Mouse (Mus musculus) forebrain, embryonic 15.5 days (tissue): Measurements from ENCODE around the gene Itga2b. TPM values are rescaled to one million over a fixed set of nuclear protein-coding genes. Genes with fewer than 3 reads are reported as not detected.

Source experiments
- ATAC-seq: fragments of 200-750 bp; cut with Nextera tagmentation; replicated peaks from 2 replicates; pipeline ENCODE4 v1.8.0; 2017; ENCODE audit warnings: mild to moderate bottlenecking, moderate TSS enrichment, moderate library complexity
- H3K27ac ChIP-seq: fragments of 300-500 bp; sonication (generic); replicated peaks from 2 replicates; pipeline ENCODE4 v1.5.1; 2015; ENCODE audit warnings: mild to moderate bottlenecking, inconsistent platforms
- H3K27me3 ChIP-seq: fragments of 300-500 bp; sonication (generic); 2 replicates; pipeline ENCODE4 v1.6.1; 2015; ENCODE audit warnings: inconsistent platforms
- H3K36me3 ChIP-seq: fragments of 300-500 bp; sonication (generic); 2 replicates; pipeline ENCODE4 v1.6.1; 2015; ENCODE audit warnings: mild to moderate bottlenecking, inconsistent platforms
- H3K4me1 ChIP-seq: fragments of 300-500 bp; sonication (generic); 2 replicates; pipeline ENCODE4 v1.6.1; 2015; ENCODE audit warnings: inconsistent platforms
- H3K4me2 ChIP-seq: fragments of 300-500 bp; sonication (generic); replicated peaks from 2 replicates; pipeline ENCODE4 v1.6.1; 2015; ENCODE audit warnings: mild to moderate bottlenecking, inconsistent platforms
- H3K4me3 ChIP-seq: fragments of 300-500 bp; sonication (generic); 2 replicates; pipeline ENCODE4 v1.5.1; 2015; ENCODE audit warnings: mild to moderate bottlenecking, inconsistent platforms
- H3K9ac ChIP-seq: fragments of 300-500 bp; sonication (generic); replicated peaks from 2 replicates; pipeline ENCODE4 v1.6.1; 2015; ENCODE audit warnings: mild to moderate bottlenecking, inconsistent platforms
- H3K9me3 ChIP-seq: fragments of 300-500 bp; sonication (generic); 2 replicates; pipeline ENCODE4 v1.6.1; 2016; ENCODE audit warnings: inconsistent platforms
- WGBS: fragments of 180-500 bp; shearing (Covaris S2); methylation state at CpG from one replicate; pipeline ENCODE4 v1.1.7; 2015; ENCODE audit warnings: mixed read lengths; 5-methylcytosine and 5-hydroxymethylcytosine counted together
- polyA plus RNA-seq: library from polyadenylated mRNA; unstranded; fragments of >200 nt; fragmentation: Nextera tagmentation; extraction: Ambion mirVana; gene quantifications from 2 replicates; pipeline ENCODE4 v1.2.1, GENCODE M21; 2015

The Itga2b gene
- 4.0 and 4.7 TPM in 2 replicates for polyA plus RNA-seq

DNA sequence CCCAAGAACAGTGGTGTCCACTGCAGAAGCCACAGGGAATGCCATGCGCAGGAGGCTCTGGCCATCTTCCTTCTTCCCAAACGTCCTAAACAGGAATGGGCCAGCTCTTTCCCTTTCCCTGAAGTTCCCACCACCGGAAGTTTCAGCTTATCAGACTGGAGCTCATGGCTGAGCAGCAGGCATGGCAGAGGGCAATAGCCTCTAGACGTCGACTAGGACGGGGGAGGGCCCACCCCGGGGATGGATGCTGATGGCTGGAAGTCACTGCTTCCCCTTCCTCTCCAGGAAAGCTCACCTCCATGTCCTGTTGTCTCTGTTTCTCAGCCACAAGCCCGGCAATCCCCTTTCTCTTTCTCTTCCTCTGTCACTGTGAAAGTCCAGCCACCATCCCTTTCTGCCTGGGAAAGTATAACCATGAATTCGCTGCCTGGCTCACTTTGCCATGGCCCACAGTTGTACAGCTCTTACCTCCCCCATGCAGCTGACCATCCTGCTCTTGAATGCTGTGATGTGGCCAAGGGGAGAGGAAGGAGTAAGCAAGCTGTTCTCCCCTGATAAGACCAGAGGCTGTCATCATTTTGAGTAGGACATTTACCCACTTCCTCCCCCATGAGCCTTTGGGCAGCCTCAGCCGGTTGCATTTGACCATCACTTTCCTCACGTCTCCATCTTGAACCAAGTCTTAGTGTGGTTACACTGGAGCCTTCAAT lies at the start of gene Itga2b:
Gene Itga2b (minus strand): TSS at position 475 of the 710 bp plus-strand sequence.
- Histone ChIP-seq H3K27ac (no peak within 1 kb of the TSS), H3K4me3 (no peak within 1 kb of the TSS), H3K4me1 (peaks cover 22% of the 10 kb centered on the region), H3K36me3 (0 out of 2 replicates have a peak, but pooled peaks cover 2% of the 10 kb centered on the region), H3K9me3 (no peaks in the 10 kb centered on the region), H3K27me3 (no peaks in the 10 kb centered on the region), H3K9ac (no peak within 1 kb of the TSS), H3K4me2 (no peak within 1 kb of the TSS)
- ATAC-seq = no peak
- WGBS = 68% methylated on average over 11 of the region's 11 CpGs

DNA sequence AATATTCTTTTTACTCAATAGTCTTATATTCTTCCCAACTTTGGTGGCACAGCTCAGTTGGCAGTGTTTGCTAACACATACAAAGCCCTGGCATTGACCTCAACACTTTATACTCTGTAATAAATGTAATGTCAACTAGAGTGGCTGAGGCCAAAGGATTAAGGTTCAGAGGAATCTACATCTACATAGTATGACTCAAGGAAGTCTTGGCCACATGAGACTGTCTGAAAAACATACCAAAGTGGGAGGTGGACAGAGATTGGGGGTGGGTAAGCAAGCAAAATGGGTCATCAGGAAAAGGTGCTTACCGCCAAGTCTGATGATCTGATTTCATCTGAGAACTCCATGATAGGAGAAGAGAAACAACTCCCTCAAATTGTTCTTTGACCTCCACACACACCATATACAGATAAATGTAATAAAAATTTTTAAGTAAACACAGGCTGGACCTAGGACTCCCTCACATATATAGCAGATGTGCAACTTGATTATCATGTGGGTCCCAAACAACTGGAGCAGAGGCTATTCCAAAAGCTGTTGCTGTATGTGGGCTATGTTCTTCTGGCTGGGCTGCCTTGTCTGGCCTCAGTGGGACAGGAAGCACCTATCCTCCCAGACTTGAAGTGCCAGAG lies 45.0 kb upstream of the Itga2b start:
- Histone ChIP-seq H3K27ac (no peak overlapping the region), H3K9ac (no peak overlapping the region), H3K9me3 (no peaks in the 10 kb centered on the region), H3K36me3 (peaks cover 12% of the 10 kb centered on the region), H3K4me3 (no peak overlapping the region), H3K27me3 (no peaks in the 10 kb centered on the region), H3K4me1 (no peaks in the 10 kb centered on the region), H3K4me2 (no peak overlapping the region)
- 93% methylated on average over 1 of the region's 1 CpGs for WGBS
- no peak for ATAC-seq

DNA sequence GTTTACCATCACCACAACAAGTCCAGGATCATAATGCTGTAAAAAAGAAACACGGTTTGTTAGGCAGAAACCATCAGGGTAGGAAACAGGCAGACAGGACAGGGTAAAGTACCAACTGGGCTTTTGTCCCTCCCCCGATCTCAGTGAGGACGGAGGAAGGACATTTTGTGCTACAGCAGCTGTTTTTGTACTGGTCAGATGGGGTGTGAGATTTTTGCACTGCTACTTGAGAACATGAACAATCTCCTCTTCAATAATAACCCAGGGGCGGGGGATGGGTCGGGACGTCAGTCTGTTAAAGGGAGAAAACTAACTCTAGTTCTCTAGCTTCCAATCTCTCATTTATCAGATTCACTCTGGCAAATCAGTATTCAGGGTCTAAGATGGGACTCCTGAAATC lies 40.3 kb upstream of the Itga2b start:
- H3K4me3 ChIP-seq = no peak overlapping the region
- H3K4me1 ChIP-seq = no peaks in the 10 kb centered on the region
- no peaks in the 10 kb centered on the region for H3K9me3 ChIP-seq
- no peak for ATAC-seq
- peaks cover 12% of the 10 kb centered on the region for H3K36me3 ChIP-seq
- H3K9ac ChIP-seq = no peak overlapping the region
- WGBS = 58% methylated on average over 6 of the region's 6 CpGs
- H3K4me2 ChIP-seq = no peak overlapping the region
- H3K27ac ChIP-seq = no peak overlapping the region
- no peaks in the 10 kb centered on the region for H3K27me3 ChIP-seq

DNA sequence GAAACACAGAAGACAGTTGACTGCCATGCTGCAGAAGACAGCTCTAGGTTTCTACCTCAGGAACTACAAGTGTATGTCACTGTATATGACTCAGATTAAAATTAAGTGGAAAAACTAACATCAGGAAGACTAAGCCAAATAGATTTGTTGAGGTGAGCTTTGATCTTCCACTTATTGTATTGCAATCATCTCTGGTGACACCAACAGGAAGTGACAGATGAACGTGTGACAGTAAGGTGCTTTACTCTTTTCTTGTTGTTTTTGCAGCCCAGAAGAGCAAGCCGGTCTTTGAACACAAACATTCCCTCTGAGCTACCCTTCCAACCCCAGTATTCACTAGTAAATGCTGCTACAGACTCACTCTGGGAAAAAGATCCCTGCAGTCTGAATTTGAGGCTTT lies 26.8 kb upstream of the Itga2b start:
- Histone ChIP-seq H3K9ac (no peak overlapping the region), H3K4me1 (no peaks in the 10 kb centered on the region), H3K4me2 (no peak overlapping the region), H3K27ac (no peak overlapping the region), H3K27me3 (no peaks in the 10 kb centered on the region), H3K9me3 (no peaks in the 10 kb centered on the region), H3K36me3 (peaks cover 46% of the 10 kb centered on the region), H3K4me3 (no peak overlapping the region)
- 89% methylated on average over 2 of the region's 2 CpGs for WGBS
- no peak for ATAC-seq

DNA sequence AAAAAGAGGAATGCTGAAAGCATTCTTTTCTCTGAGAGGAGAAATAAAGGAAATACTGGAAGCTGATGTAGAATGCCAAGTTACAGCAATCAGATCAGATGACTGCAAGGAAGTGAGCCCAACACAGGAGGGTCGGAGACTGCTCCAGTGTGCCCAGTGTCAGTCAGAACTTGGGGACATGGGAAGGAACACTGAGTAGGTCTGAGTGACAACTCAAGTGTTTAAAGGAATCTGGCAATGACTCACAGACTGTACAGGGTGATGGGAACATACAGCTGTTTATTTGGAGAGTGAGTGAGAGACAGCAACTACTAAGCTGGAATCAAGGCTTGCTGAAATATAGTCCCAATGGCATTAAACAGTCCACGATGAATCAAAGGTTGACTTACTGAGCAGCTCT lies 26.3 kb upstream of the Itga2b start:
- Histone ChIP-seq H3K27ac (no peak overlapping the region), H3K4me3 (no peak overlapping the region), H3K4me2 (no peak overlapping the region), H3K9me3 (no peaks in the 10 kb centered on the region), H3K36me3 (peaks cover 45% of the 10 kb centered on the region), H3K4me1 (no peaks in the 10 kb centered on the region), H3K27me3 (no peaks in the 10 kb centered on the region), H3K9ac (no peak overlapping the region)
- WGBS = 89% methylated on average over 2 of the region's 2 CpGs
- ATAC-seq = no peak

DNA sequence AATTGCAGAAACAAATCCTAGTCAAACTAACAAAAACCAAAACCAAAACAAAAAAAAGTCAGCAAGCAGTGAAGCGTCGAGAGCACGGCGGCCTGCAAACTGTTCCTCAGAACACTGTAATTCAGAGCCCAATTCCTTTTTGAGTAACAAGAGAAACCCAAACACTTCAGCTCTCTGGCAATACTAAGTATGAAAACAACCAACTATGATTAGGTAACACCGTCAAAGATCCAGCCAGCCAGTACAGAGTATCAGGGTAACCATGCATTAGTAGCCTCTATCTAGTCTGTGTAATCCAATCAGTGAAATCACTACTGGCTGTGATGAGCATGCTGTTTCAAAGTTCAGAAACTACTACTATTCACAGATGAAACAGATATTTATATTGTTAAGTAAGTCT lies 25.8 kb upstream of the Itga2b start:
- H3K9ac ChIP-seq = no peak overlapping the region
- H3K27ac ChIP-seq = no peak overlapping the region
- ATAC-seq = no peak
- WGBS = 97% methylated on average over 5 of the region's 5 CpGs
- H3K36me3 ChIP-seq = peaks cover 43% of the 10 kb centered on the region
- H3K4me3 ChIP-seq = no peak overlapping the region
- H3K4me2 ChIP-seq = no peak overlapping the region
- H3K4me1 ChIP-seq = no peaks in the 10 kb centered on the region
- H3K9me3 ChIP-seq = no peaks in the 10 kb centered on the region
- H3K27me3 ChIP-seq = no peaks in the 10 kb centered on the region

DNA sequence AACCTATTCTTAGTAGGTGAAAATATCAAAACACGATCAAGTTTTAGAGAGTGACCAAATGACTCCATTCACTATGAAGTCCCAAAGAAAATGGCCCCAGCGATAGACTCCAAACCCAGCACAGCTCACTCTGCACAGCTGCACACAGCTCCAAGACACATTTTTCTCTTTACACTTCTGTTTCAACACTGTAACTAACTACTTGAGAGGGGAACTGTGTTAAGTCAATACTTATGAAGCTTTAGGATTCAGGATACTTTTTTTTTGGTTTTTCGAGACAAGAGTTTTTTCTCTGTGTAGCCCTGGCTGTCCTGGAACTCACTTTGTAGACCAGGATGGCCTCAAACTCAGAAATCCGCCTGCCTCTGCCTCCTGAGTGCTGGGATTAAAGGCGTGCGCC lies 25.2 kb upstream of the Itga2b start:
- ATAC-seq = no peak
- Histone ChIP-seq H3K9ac (no peak overlapping the region), H3K4me1 (no peaks in the 10 kb centered on the region), H3K27me3 (no peaks in the 10 kb centered on the region), H3K4me3 (no peak overlapping the region), H3K27ac (no peak overlapping the region), H3K36me3 (peaks cover 40% of the 10 kb centered on the region), H3K4me2 (no peak overlapping the region), H3K9me3 (no peaks in the 10 kb centered on the region)
- WGBS = 95% methylated on average over 6 of the region's 6 CpGs

DNA sequence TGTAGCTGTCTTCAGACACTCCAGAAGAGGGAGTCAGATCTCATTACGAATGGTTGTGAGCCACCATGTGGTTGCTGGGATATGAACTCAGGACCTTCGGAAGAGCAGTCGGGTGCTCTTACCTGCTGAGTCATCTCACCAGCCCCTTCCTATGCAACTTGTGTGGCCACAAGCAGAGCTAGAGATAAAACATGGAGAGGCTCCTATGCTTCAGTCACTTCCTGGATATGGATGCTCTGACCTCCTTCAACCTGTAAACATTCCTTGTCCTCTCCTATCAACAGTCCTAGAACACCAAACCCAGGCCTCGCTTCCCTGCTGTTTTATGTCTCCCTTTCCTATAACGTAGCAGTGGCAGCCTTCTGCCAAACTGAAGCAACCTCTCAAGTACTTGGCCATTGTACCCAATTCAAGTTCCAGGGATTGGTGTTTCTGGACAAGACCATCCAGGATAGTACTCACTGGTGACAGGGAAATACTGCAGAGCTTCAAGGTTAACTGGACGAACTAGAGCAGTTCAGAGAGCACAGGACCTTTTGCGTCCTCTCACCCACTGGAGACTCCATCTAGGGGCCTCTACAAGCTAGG lies 24.2 kb upstream of the Itga2b start:
- Histone ChIP-seq H3K4me2 (no peak overlapping the region), H3K36me3 (peaks cover 31% of the 10 kb centered on the region), H3K9ac (no peak overlapping the region), H3K27me3 (no peaks in the 10 kb centered on the region), H3K9me3 (no peaks in the 10 kb centered on the region), H3K27ac (no peak overlapping the region), H3K4me1 (no peaks in the 10 kb centered on the region), H3K4me3 (no peak overlapping the region)
- 89% methylated on average over 7 of the region's 7 CpGs for WGBS
- no peak for ATAC-seq

DNA sequence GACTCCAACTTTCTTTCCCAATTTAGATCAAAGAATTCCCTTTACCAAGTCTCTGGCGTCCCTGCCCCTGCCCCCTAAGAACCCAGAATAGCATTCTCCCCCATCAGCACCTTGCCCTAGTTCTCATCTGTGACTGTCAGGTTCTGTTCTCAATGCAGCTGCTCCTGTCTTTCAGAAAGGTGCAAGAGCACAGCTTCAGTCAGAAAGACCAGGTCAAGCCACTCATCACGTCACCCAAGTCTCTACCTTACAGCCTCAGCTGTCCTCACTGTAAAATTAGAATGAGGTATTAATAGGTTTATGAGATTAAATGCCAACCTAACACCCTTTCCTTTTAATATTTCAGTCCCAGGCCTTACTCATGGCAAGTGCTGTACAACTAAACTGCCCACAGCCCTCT lies 23.3 kb upstream of the Itga2b start:
- H3K9me3 ChIP-seq = no peaks in the 10 kb centered on the region
- 88% methylated on average over 2 of the region's 2 CpGs for WGBS
- H3K4me3 ChIP-seq = no peak overlapping the region
- no peak overlapping the region for H3K27ac ChIP-seq
- H3K4me2 ChIP-seq = no peak overlapping the region
- H3K27me3 ChIP-seq = no peaks in the 10 kb centered on the region
- ATAC-seq = no peak
- H3K36me3 ChIP-seq = peaks cover 23% of the 10 kb centered on the region
- H3K4me1 ChIP-seq = no peaks in the 10 kb centered on the region
- H3K9ac ChIP-seq = no peak overlapping the region

DNA sequence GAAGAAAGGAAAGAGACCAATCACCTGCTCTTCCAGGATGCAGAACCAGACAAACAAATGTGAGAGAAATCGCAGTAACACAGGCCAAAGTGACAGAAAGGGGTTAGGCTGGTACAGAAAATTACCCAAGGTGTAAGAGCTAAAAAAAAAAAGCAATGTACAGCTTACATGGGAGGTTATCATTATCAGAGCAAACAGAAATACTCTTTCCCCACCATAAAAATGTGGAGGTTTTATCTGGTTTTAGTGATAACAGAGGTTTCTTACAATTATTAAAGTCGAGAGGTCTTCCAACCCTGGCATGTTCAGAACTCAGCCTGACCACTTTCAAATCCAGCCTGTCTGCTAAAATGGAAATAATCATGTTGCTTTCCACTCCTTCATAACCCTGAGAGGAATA lies 18.0 kb upstream of the Itga2b start:
- no peak overlapping the region for H3K9ac ChIP-seq
- H3K36me3 ChIP-seq = peaks cover 32% of the 10 kb centered on the region

DNA sequence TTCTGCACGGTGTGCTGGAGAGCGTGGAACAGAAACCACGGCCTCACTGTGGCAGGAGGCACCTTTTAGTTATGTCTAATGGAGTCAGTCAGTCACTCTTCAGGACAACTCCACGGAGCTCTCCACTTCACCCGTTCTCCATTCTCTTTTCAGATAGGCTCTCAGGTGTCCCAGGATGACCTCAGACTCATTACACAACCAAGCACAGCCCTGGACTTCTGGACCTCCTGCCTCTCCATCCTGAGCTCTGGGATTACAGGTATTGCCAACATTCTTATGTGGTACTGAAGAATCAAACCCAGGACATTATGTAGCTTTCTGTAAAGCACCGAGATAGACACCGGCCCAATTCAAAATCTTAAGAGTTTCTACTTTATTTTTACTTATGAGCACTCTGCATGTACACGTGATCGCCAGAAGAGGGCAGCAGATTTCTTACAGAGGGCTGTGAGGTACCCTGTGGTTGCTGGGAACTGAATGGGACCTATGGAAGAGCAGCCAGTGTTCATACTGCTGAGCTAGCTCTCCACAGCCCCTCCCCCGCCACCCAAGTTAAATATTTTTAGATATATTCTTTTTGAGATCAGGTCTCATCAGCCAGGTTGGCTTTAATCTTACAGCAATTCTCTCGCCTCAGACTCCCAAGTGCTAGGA lies 16.9 kb upstream of the Itga2b start:
- Histone ChIP-seq H3K9me3 (no peaks in the 10 kb centered on the region), H3K4me3 (no peak overlapping the region), H3K27ac (no peak overlapping the region), H3K27me3 (no peaks in the 10 kb centered on the region), H3K9ac (no peak overlapping the region), H3K4me1 (no peaks in the 10 kb centered on the region), H3K36me3 (peaks cover 36% of the 10 kb centered on the region), H3K4me2 (no peak overlapping the region)
- WGBS = 66% methylated on average over 11 of the region's 11 CpGs
- no peak; the same call in 1 of the 2 replicates for ATAC-seq

More for the DNA sequence above, 18.0 kb upstream of the Itga2b start:
- no peak overlapping the region for H3K4me3 ChIP-seq
- no peaks in the 10 kb centered on the region for H3K9me3 ChIP-seq
- H3K4me1 ChIP-seq = no peaks in the 10 kb centered on the region
- no peak overlapping the region for H3K27ac ChIP-seq
- no peak overlapping the region for H3K4me2 ChIP-seq
- no peaks in the 10 kb centered on the region for H3K27me3 ChIP-seq
- 92% methylated on average over 2 of the region's 2 CpGs for WGBS
- no peak for ATAC-seq

DNA sequence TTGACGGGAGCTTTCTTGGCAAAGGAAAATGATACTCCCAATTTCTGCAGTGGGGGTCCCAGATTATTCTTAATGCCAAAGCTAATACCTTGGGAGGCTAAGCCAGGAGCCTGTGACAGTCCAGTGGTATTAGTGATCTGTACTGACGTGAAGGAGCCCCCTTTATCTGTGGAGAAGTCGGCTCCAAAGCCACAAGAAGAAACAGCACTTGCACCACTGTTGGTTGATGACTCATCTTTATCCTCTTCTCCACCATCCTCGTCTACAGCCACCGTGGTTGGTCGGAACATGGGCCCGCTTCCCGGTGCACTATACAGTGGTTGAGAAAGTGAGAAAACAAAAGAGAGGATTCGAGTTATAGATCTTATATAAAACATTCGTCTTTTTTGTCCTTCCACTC lies 11.9 kb upstream of the Itga2b start:
- H3K27me3 ChIP-seq = no peaks in the 10 kb centered on the region
- no peak overlapping the region for H3K4me2 ChIP-seq
- no peaks in the 10 kb centered on the region for H3K9me3 ChIP-seq
- H3K4me3 ChIP-seq = no peak overlapping the region
- peaks cover 78% of the 10 kb centered on the region for H3K36me3 ChIP-seq
- H3K27ac ChIP-seq = no peak overlapping the region
- no peak overlapping the region for H3K9ac ChIP-seq
- ATAC-seq = no peak
- 95% methylated on average over 10 of the region's 10 CpGs for WGBS
- H3K4me1 ChIP-seq = no peaks in the 10 kb centered on the region
